Mouse (Mus musculus) forebrain, embryonic 13.5 days (tissue): ENCODE results near the gene Cd151. TPM values are rescaled to one million over a fixed set of nuclear protein-coding genes. Genes with fewer than 3 reads are reported as not detected.
"Not testable (repeated sequence)": the region's sequence is repeated elsewhere in the genome, so short reads cannot be mapped to it uniquely, and the experiment has no call there.

Source experiments
- ATAC-seq: fragments of 200-750 bp; cut with Nextera tagmentation; 2 replicates; pipeline ENCODE4 v1.8.0; 2017
- H3K27ac ChIP-seq: fragments of 300-500 bp; sonication (generic); 2 replicates; pipeline ENCODE4 v1.5.1; 2015; ENCODE audit warnings: inconsistent platforms, mild to moderate bottlenecking, moderate library complexity
- H3K27me3 ChIP-seq: fragments of 300-500 bp; sonication (generic); 2 replicates; pipeline ENCODE4 v1.6.1; 2015; ENCODE audit warnings: mild to moderate bottlenecking, inconsistent platforms
- H3K36me3 ChIP-seq: fragments of 300-500 bp; sonication (generic); 2 replicates; pipeline ENCODE4 v1.6.1; 2015; ENCODE audit warnings: mild to moderate bottlenecking, inconsistent platforms; ENCODE audit not compliant: poor library complexity, severe bottlenecking
- H3K4me1 ChIP-seq: fragments of 300-500 bp; sonication (generic); 2 replicates; pipeline ENCODE4 v1.6.1; 2015; ENCODE audit warnings: inconsistent platforms
- H3K4me2 ChIP-seq: fragments of 300-500 bp; sonication (generic); 2 replicates; pipeline ENCODE4 v1.6.1; 2015; ENCODE audit warnings: inconsistent platforms, mild to moderate bottlenecking, moderate library complexity
- H3K4me3 ChIP-seq: fragments of 300-500 bp; sonication (generic); 2 replicates; pipeline ENCODE4 v1.5.1; 2015; ENCODE audit warnings: mild to moderate bottlenecking, inconsistent platforms
- H3K9ac ChIP-seq: fragments of 300-500 bp; sonication (generic); 2 replicates; pipeline ENCODE4 v1.6.1; 2015; ENCODE audit warnings: mild to moderate bottlenecking, inconsistent platforms
- H3K9me3 ChIP-seq: fragments of 300-500 bp; sonication (generic); replicated peaks from 2 replicates; pipeline ENCODE4 v1.6.1; 2016; ENCODE audit warnings: inconsistent platforms
- WGBS: fragments of 180-500 bp; shearing (Covaris S2); methylation state at CpG from one replicate; pipeline ENCODE4 v1.1.7; 2015; 5-methylcytosine and 5-hydroxymethylcytosine counted together
- polyA plus RNA-seq: library from polyadenylated mRNA; unstranded; fragments of >200 nt; fragmentation: Nextera tagmentation; extraction: Ambion mirVana; gene quantifications from 2 replicates; pipeline ENCODE4 v1.2.1, GENCODE M21; 2015

The Cd151 gene
- polyA plus RNA-seq, 1 experiment from 2014 or later = 12.0 TPM

DNA sequence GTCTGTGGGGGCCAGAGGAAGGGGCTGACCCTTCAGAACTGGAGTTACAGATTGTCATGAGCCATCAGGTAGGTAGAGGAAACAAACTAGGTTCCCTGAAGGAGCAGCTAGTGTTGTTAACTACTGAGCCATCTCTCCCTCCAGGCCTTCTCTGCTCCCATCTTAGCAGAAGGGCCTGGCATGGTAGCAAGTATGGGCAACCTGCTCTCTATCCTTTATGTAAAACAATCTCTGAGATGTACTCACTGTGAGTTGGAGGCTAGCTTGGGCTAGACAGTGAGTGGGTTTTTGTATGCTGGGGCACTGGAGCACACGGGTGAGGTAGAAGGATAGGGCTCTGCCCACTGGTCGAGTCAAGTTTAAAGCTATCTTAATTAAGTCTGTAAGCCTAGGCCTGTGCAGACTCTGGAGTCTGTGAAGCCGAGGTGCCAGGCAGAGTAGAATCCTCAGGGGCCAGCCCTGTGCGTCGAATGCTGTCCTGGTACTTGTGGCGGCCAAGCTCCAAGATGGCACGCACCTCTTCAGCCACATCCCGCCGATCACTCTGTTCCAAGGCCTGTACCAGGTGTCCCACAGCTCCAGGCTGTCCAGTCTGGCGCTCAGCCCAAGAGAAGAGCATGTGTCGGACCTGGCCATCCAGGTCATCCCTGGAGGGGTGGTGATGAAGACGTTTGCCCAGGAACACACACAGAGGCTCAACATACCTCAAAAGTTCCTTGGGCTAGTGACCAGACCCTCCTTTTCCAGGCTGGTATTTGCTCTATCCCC lies 28.8 kb upstream of the Cd151 start:
- no peaks in the 10 kb centered on the region for H3K9me3 ChIP-seq
- ATAC-seq = no peak
- H3K27me3 ChIP-seq = no peaks in the 10 kb centered on the region
- WGBS = 93% methylated on average over 12 of the region's 12 CpGs
- H3K4me1 ChIP-seq = peaks cover 72% of the 10 kb centered on the region
- H3K4me3 ChIP-seq = peak overlapping the region; percentile 61; the same call in 1 of the 2 replicates
- H3K4me2 ChIP-seq = no peak overlapping the region
- peaks cover 40% of the 10 kb centered on the region for H3K36me3 ChIP-seq
- no peak overlapping the region for H3K27ac ChIP-seq
- no peak overlapping the region for H3K9ac ChIP-seq

DNA sequence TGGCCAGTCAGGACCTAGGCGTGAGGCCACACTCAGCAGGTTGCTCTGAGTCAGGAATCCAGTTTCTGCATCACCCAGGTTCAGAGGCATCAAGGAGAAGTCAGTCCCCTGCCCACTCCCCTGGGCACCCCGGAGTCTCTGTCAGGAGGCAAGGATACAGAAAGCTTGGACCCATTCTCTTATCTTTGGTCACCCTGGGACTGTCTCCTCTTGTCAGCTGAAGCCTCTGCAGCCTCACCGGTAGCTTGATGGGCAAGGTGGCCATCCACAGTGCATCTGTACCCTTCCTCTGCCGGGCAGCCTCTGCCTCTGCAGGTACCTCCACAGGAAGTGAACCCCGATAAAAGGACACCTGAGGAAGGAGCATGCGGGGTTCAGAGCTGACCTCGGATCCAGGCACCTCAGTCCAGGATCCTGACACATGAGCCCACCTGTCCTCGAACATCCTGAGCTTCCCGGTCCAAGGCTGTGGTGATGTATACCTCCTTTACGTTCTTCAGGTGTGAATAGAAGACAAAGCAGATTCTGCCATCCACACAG lies 28.0 kb upstream of the Cd151 start:
- peaks cover 71% of the 10 kb centered on the region for H3K4me1 ChIP-seq

GRCm38 (mm10) chr7:141439811-141440210 lies 27.4 kb upstream of the Cd151 start:
- H3K4me2 ChIP-seq = no peak overlapping the region
- H3K4me1 ChIP-seq = peaks cover 67% of the 10 kb centered on the region
- no peak overlapping the region for H3K4me3 ChIP-seq
- no peaks in the 10 kb centered on the region for H3K27me3 ChIP-seq
- H3K36me3 ChIP-seq = peaks cover 35% of the 10 kb centered on the region
- H3K27ac ChIP-seq = no peak overlapping the region
- 97% methylated on average over 11 of the region's 11 CpGs for WGBS
- no peak overlapping the region for H3K9ac ChIP-seq
- H3K9me3 ChIP-seq = no peaks in the 10 kb centered on the region
- ATAC-seq = no peak

More for the DNA sequence above, 28.0 kb upstream of the Cd151 start:
- ATAC-seq = no peak
- Histone ChIP-seq H3K4me2 (no peak overlapping the region), H3K9me3 (no peaks in the 10 kb centered on the region), H3K36me3 (peaks cover 35% of the 10 kb centered on the region), H3K9ac (peak overlapping the region; percentile 27; the same call in 1 of the 2 replicates), H3K27me3 (no peaks in the 10 kb centered on the region), H3K27ac (no peak overlapping the region), H3K4me3 (no peak overlapping the region)
- 96% methylated on average over 10 of the region's 10 CpGs for WGBS

- Histone ChIP-seq H3K9ac (peak overlapping the region; percentile 48; the same call in 1 of the 2 replicates), H3K4me1 (peaks cover 60% of the 10 kb centered on the region), H3K4me2 (no peak overlapping the region), H3K4me3 (no peak overlapping the region), H3K27ac (no peak overlapping the region), H3K27me3 (no peaks in the 10 kb centered on the region), H3K36me3 (peaks cover 35% of the 10 kb centered on the region), H3K9me3 (no peaks in the 10 kb centered on the region)
- WGBS = 20% methylated on average over 6 of the region's 6 CpGs
- no peak for ATAC-seq
Measured at GRCm38 (mm10) chr7:141440613-141441012, 26.6 kb upstream of the Cd151 start.

GRCm38 (mm10) chr7:141441460-141441859 lies 25.7 kb upstream of the Cd151 start:
- H3K4me1 ChIP-seq = peaks cover 51% of the 10 kb centered on the region
- no peaks in the 10 kb centered on the region for H3K27me3 ChIP-seq
- peak overlapping the region; percentile 69 for H3K9ac ChIP-seq
- peaks cover 35% of the 10 kb centered on the region for H3K36me3 ChIP-seq
- peak overlapping the region; percentile 6; the same call in 1 of the 2 replicates for H3K4me3 ChIP-seq
- H3K27ac ChIP-seq = no peak overlapping the region
- peak overlapping the region; percentile 79 for H3K4me2 ChIP-seq
- 87% methylated on average over 9 of the region's 9 CpGs for WGBS
- H3K9me3 ChIP-seq = no peaks in the 10 kb centered on the region
- no peak for ATAC-seq

DNA sequence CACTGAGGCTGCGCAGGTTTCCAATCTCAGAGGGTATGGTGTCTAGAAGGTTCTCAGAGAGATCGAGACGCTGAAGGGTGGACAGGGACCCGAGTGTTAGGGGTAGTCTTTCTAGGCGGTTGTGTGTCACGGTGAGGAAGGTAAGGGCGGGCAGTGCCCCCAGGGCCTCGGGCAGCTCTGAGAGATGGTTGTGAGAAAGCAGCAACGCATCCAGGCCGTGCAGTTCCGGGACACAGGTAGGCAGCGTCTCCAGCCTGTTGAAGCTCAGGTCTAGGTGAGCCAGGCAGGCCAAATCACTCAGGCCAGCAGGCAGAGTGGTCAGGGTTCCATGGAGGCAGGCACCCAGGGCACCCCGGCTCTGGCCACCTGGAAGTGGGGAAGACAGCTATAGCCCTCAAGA lies 25.0 kb upstream of the Cd151 start:
- Histone ChIP-seq H3K4me2 (peak overlapping the region; percentile 79), H3K27me3 (no peaks in the 10 kb centered on the region), H3K27ac (peak overlapping the region; percentile 63; the same call in 1 of the 2 replicates), H3K9ac (peak overlapping the region; percentile 69), H3K4me3 (peak overlapping the region; percentile 45), H3K36me3 (peaks cover 35% of the 10 kb centered on the region), H3K4me1 (peaks cover 44% of the 10 kb centered on the region), H3K9me3 (no peaks in the 10 kb centered on the region)
- ATAC-seq = no peak
- 92% methylated on average over 13 of the region's 13 CpGs for WGBS

- Histone ChIP-seq H3K27ac (peak overlapping the region; percentile 63), H3K9me3 (no peaks in the 10 kb centered on the region)
- WGBS = 20% methylated on average over 12 of the region's 12 CpGs
Measured at GRCm38 (mm10) chr7:141443081-141443821, 23.9 kb upstream of the Cd151 start.

GRCm38 (mm10) chr7:141443828-141444237 lies 23.4 kb upstream of the Cd151 start, which contains the start of gene Pidd1:
Gene Pidd1, minus strand, starts transcription at chr7:141444025.
- WGBS = under 1% methylated on average over 25 of the region's 25 CpGs
- H3K4me3 ChIP-seq = peak within 1 kb of the TSS; percentile 45
- peak within 1 kb of the TSS; percentile 63 for H3K27ac ChIP-seq
- H3K36me3 ChIP-seq = peaks cover 33% of the 10 kb centered on the region
- peak; percentile 34; the same call in 1 of the 2 replicates for ATAC-seq
- H3K4me2 ChIP-seq = peak within 1 kb of the TSS; percentile 79
- H3K27me3 ChIP-seq = no peaks in the 10 kb centered on the region
- H3K4me1 ChIP-seq = peaks cover 47% of the 10 kb centered on the region
- H3K9me3 ChIP-seq = no peaks in the 10 kb centered on the region
- H3K9ac ChIP-seq = peak within 1 kb of the TSS; percentile 69

More at GRCm38 (mm10) chr7:141443081-141443821, 23.9 kb upstream of the Cd151 start:
- no peak for ATAC-seq
- peak overlapping the region; percentile 79 for H3K4me2 ChIP-seq
- peak overlapping the region; percentile 45 for H3K4me3 ChIP-seq
- H3K9ac ChIP-seq = peak overlapping the region; percentile 69
- H3K27me3 ChIP-seq = no peaks in the 10 kb centered on the region
- peaks cover 34% of the 10 kb centered on the region for H3K36me3 ChIP-seq
- peaks cover 41% of the 10 kb centered on the region for H3K4me1 ChIP-seq

DNA sequence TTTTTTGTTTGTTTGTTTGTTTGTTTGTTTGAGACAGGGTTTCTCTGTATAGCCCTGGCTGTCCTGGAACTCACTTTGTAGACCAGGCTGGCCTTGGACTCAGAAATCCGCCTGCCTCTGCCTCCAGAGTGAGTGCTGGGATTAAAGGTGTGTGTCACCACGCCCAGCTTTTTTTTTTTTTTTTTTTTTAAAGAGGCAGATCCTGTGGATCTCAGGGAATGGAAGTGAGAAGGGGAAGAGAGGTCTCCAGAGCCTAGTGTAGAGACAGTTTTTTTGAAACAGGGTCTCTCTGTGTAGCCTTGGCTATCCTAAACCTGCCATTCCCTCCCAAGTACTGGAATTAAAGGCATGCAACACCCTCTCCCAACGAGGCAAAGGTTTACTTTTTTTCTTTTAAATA lies 20.8 kb upstream of the Cd151 start:
- not testable (repeated sequence) for ATAC-seq, H3K4me3 ChIP-seq
- WGBS = 83% methylated on average over 3 of the region's 3 CpGs

GRCm38 (mm10) chr7:141447110-141447991 lies 19.8 kb upstream of the Cd151 start, which contains the start of gene Rplp2:
Gene Rplp2, plus strand, starts transcription at chr7:141447370.
- Histone ChIP-seq H3K27me3 (no peaks in the 10 kb centered on the region), H3K4me3 (peak within 1 kb of the TSS; percentile 92), H3K36me3 (peaks cover 39% of the 10 kb centered on the region), H3K27ac (peak within 1 kb of the TSS; percentile 89), H3K9ac (peak within 1 kb of the TSS; percentile 94), H3K9me3 (no peaks in the 10 kb centered on the region), H3K4me1 (peaks cover 30% of the 10 kb centered on the region), H3K4me2 (peak within 1 kb of the TSS; percentile 80)
- under 1% methylated on average over 63 of the region's 63 CpGs for WGBS
- peak; percentile 93 for ATAC-seq

More for the DNA sequence above, 20.8 kb upstream of the Cd151 start:
- H3K36me3 ChIP-seq = peaks cover 32% of the 10 kb centered on the region
- H3K9ac ChIP-seq, H3K27me3 ChIP-seq, H3K27ac ChIP-seq, H3K9me3 ChIP-seq: not testable (repeated sequence)
- H3K4me1 ChIP-seq = peaks cover 40% of the 10 kb centered on the region
- H3K4me2 ChIP-seq = peak overlapping the region; percentile 80

- Histone ChIP-seq H3K9me3 (no peaks in the 10 kb centered on the region), H3K27ac (no peak overlapping the region), H3K4me3 (no peak overlapping the region), H3K9ac (no peak overlapping the region), H3K4me2 (no peak overlapping the region), H3K4me1 (peaks cover 32% of the 10 kb centered on the region), H3K36me3 (peaks cover 40% of the 10 kb centered on the region), H3K27me3 (0 out of 2 replicates have a peak, but pooled peaks cover 6% of the 10 kb centered on the region)
- ATAC-seq = no peak
Measured at GRCm38 (mm10) chr7:141451928-141452327, 15.3 kb upstream of the Cd151 start.
